Mouse (Mus musculus) brain, embryonic 14.5 days (tissue): ENCODE data around the gene Lsm6.

Source experiments
- CTCF ChIP-seq: fragments of 200-500 bp; IDR thresholded peaks from 2 replicates; pipeline ENCODE4 v1.5.1; 2012; ENCODE audit warnings: inconsistent platforms, mild to moderate bottlenecking, moderate library complexity, borderline replicate concordance; ENCODE audit not compliant: insufficient read depth, insufficient read length; ENCODE audit errors: extremely low read depth
- POLR2A ChIP-seq: fragments of 200-500 bp; IDR thresholded peaks from 2 replicates; pipeline ENCODE4 v1.6.1; 2012; ENCODE audit warnings: mild to moderate bottlenecking, inconsistent platforms, borderline replicate concordance; ENCODE audit not compliant: poor library complexity, insufficient read depth, insufficient read length, severe bottlenecking; ENCODE audit errors: extremely low read depth

DNA sequence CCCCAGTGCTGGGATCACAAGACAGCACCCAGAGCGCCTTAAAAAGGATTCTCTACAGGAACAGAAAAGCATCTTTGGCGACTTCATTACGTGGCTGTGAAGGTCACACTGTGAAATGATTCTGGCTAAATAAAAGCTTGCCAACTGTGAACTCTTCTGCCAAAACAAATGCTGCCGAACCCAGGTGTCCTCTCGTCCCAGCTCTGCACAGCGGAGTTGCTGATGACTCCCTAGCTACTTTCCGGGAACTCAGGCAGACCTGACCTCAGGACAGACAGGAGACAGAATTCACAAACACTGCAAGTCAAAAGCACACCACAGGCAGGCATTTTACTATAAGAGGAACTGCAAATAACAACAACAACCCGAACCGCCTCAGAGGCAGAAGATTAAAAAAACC lies 8.5 kb downstream of the Lsm6 start:
- TF ChIP-seq CTCF (no peak), POLR2A (no peak)
